Mouse (Mus musculus): ENCODE data around the gene Zc3h13.

The Zc3h13 gene

DNA sequence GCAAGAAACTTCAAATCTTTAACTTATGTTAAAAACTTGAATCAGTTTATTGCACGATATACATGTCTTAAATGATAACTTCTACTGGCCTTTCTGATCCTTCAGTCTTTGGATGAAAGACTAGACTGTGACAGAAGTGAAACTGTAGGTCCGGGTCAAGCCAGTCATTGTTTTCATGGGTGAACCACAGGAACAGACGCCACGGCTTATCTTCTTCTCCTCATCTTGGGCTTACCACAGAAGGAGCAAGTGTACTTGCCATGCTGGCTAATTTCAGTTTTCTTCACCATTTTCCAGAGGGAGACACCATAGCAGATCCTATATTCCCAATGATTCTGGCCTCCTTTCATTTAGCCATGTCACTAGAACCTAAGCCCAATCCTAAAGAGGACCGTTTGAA is 36.1 kb downstream of the Zc3h13 start:
- no peak for DNase-seq (ENCODE audit: low read depth, low spot score)

DNA sequence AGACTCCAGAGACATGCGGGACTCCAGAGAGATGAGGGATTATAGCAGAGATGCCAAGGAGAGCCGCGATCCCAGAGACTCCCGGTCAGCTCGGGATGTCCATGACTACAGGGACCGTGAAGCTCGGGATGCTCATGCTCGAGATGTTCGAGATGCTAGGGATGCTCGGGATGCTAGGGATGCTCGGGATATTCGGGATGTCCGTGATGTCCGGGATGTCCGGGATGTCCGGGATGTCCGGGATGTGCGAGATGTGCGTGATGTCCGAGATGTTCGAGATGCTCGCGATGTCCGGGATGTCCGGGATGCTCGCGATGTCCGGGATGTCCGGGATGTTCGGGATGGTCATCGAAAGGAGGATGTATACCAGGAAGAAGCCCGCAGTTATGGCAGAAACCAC is 39.2 kb downstream of the Zc3h13 start:
- DNase-seq (ENCODE audit: low read depth, low spot score), result no peak

DNA sequence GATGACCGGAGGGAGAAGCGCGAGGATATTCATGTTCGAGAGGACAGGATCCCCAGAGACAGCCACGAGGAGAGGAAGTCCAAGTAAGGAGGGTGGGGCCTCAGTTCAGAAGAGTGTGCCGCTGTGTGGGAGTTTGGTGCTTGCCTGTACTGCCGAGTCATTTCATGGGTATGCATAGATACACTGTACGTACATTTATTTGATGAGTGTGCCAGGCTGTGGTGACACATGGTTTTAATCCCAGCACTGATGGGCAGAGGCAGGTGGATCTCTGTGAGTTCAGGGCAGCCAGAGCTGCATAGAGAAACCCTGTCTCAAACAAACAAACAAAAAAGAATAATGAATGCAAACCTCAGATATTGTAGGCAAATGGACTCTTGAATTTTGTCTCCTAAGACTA is 43.9 kb downstream of the Zc3h13 start:
- no peak for DNase-seq (ENCODE audit: low read depth, low spot score)

DNA sequence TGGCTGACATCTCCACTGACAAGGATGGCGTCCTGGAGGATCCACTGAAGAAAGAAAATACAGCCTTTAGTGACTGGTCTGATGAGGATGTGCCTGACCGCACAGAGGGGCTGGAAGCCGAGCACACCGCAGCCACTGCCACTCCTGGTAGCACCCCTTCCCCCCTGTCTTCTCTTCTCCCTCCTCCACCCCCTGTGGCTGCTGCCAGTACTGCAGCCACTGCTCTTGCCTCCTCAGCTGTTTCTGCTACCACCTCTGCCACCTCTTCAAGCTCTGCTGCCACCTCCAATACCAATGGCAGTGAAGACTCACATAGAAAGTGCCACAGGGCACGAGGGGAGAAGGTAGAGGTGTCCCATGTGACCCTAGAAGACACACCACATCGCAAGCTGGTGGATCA is 46.4 kb downstream of the Zc3h13 start:
- DNase-seq (ENCODE audit: low read depth, low spot score), result no peak

DNA sequence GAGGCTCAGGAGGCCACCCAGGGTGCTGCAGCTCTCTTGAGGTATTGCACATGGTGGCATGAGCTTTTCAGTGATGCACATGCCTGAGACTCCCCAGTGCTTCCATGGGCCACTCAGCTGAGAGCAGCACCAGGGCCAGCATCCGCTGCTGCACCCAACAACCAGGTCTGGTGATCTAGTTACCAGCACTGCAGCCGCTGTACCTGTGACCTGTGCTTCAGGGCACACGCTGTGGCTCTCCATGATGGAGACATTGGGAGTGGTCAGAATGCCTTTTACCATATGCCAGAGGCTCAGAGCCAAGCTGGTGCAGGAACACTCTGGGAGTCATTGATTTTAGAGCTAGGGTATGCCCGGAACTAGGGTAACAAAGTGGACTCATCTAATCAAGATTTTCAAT is 50.1 kb downstream of the Zc3h13 start:
- no peak for DNase-seq (ENCODE audit: low read depth, low spot score)

DNA sequence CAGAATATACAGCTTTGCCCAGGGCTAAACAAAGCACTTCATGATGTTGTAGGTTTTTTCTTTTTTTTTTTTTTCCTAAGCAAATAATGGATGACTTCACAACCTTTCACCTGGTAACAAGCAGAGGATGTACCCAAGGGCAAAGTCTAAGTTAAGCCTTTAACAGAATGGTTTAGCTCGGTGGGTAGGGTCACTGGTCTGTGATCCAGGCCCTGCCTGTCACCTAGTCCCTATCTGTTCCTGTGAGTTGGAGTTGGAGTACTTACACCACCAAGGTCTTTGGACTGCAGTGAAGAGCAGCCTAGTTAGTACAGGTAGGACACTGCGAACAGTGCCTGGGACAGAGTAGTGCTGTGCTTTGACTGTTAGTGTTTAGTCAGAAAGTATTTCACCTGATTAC is 53.7 kb downstream of the Zc3h13 start:
- DNase-seq (ENCODE audit: low read depth, low spot score), result no peak

DNA sequence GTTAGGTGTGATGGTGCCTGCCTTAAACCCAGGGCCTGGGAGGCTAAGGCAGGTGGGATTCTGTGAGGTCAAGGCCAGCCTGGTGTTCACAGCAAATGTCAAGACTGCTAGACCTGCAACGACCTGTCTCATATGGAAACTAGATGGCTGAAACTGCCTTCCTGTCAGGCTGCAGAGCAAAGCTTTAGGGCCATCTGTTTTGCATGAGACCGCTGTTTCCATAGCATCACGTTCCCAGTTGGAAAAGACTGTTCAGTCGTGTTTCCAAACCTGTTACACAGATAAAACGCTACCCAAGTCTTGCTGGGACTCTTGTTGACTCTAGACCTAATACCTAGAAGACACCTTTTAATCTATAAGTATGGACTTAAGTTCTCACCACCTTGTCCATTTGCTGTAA is 61.9 kb downstream of the Zc3h13 start:
- no peak for DNase-seq (ENCODE audit: low read depth, low spot score)

DNA sequence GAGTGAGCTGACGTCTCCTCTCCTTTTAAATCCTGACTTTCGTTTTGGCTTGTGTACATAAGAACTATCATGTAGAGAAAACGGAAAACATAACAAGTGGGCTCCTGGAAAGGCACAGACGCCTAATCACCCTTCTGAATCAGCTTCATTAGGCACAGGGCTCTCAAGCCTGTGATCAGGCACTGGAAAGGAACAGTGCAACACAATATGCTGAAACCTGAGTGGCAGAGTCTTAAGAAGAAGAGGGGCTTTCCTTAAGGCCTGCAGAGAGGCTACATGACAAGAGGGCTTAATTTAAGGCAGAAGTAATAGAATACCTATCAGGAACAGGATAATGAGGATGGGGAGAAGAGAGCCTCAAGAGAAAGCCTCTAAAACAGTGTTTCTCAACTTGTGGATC is 67.5 kb downstream of the Zc3h13 start:
- DNase-seq (ENCODE audit: low read depth, low spot score), result no peak

DNA sequence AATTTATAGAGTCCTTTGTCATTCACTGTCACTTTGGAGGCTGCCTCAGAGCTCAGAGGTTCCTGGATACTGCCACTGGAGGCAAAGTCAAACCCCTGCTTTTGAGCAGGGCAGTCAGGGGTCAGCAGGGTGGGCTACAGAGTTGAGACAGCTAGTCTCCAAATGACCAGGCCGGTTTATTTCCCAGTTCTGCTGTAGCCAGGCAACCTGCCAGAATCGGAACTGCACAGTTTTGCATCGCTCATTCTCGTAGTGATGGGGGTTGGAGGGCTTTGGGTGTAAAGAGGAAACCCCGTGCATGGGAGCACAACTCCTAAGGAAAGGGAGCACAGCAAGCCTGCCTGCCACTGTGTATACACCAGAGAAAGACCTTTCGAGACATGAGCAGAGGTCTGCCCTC is 79.1 kb downstream of the Zc3h13 start:
- no peak for DNase-seq (ENCODE audit: low read depth, low spot score)

DNA sequence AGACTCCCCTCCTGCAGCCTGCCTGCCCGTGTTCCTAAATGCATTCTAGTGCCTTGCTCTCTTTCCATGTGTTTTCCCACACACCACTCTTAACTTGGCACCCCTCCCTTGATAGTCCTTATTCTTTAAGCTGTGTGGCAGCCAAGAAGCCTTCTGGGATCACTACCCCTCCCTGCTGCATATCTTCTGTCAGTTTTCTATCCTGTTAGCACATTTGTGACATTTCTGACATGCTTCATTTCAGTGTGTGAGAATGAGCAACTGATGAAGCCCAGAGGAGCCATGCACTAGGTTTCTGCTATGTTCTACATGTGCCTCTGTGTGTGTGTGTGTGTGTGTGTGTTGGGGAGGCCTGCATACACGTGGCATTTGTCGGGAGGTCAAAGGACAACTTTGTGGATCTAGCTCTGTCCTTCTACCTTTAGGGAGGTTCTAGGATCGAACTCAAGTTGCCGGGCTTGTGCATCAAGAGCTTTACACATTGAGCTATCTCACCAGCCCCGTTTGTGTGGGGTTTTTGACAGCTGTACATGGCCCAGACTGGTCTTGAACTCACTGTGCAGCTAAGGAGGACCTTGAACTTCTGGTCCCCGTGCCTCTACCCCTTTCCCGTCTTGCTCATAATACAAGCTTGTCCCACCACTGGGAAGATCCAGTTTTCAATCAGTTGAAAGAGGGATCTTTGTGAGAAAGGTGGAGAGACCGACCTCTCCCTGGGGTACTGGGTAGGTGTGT is 81.3 kb downstream of the Zc3h13 start:
- no peak for DNase-seq (ENCODE audit: low read depth, low spot score)

DNA sequence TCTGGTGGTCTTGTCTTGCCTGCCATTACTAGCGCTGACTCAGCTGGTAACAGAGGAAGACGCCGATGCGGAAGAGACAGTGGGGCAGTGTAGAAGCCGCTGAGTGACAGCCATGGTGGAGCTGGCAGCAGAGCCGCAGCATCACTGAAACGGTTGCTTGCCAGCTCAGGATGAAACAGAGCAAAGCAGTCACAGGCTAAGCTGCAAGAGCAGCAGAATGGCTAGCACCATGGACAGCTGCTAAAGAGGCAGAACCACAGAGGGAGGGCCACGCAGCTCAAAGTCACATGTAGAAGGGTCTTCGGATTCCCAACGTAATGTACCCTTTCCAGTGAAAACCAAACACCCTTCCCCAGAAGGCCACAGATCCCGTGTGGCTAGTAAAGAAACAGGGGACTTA is 82.6 kb downstream of the Zc3h13 start:
- DNase-seq (ENCODE audit: low read depth, low spot score), result no peak

DNA sequence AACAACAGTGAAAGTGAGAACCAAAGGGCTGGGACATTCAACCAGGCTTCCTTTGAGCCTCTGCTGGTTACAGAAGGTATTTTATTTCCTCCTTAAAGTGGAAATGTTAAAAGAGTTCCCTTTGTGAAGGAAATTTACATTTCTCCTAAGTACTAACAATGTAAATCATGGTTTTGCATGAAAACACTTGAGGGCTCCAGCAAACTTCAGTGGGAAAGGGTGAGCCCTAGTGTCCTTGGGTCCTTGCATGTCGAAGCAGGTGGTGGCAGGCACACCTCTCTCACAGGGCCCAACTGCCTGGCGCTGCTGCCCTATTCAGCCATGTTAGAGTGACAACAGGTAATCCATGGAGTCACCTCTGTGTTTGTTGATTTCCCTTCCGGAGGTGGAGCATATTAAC is 83.3 kb downstream of the Zc3h13 start:
- no peak for DNase-seq (ENCODE audit: low read depth, low spot score)

DNA sequence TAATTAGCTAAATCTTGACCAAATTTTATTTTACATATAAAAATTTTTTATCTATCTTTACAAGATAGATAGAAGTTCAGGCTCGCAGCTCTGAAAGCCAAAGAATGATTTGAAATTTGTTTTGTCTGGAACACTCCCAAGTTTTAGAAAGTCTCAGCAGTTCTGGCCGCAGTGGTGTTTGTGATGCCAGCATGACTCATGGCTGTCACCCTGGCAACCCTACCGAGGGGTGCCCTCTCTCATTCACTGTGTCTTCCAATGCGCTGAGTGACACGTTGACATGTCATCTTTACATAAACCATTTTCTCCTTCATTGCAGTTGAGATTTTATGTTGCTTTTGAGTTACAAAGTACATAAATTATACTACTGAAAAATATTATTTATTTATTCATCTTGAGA is 85.7 kb downstream of the Zc3h13 start:
- DNase-seq (ENCODE audit: low read depth, low spot score), result no peak

DNA sequence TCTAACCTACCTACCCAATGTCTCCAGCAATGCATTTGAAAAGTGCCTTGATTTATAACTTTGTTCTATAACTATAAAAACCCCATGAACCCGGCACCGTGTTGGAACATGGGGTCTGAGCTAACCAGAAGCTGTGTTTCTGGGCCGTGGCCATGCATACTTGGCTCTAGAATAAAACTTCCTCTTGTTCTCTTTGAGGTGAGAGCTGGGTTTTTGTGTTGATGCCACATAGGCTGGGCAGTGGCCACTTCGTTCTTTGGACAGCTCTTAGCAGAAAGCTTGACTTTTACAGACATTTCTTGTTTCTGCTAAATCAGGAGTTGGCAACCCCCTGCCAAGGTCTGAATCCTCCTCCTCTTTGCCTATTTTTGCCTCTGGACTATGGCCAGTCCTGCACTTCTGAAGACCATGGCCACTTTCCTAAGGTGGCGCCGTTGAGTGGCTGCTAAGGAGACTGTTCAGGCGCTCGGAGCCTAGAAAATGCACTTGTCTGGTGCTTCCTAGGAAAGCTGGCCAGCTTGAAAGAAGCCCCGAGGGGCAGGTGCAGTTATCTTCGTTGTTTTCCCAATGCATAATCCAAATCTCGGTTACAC is 90.9 kb downstream of the Zc3h13 start:
- DNase-seq (ENCODE audit: low read depth, low spot score), result no peak

DNA sequence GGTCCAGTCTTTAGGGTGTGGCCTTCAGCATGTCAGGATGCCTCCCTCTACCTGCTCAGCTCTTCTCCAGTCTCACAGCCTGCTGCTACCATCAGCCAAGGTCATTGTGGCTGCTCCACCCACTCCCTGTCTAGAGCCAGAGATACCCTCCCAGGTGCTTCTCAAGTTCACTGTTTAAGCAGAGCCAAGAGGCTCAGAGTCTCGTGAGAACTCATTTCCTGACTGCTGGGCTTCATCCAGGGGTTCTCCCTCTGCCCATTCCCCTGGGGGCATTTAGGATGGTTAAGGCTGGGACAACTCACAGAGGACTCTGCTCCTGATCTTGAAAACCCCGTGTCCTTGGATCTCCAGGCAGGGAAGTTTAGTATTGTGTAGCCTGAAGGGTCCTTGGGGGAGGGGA is 92.1 kb downstream of the Zc3h13 start:
- no peak for DNase-seq (ENCODE audit: low read depth, low spot score)

DNA sequence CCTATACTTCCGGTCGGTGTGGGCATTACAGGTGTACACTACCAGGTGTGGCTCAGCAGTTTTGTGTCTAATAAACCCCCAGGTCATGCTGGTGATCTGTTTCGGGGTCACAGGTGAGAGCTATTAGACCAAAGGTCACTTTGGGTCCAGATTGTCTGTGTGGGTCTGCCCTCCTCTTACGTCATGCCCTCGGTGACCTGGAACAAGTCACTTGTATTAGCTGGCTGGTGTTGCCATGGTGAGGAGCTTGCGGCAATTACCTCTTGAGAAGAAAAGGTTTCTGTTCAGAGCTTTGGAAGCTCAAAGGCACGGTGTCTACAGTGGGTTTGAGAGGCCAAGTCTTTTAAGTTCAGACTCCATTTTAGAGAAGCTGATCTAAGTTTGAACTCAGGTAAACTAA is 93.4 kb downstream of the Zc3h13 start:
- DNase-seq (ENCODE audit: low read depth, low spot score), result no peak
